Mouse (Mus musculus): ENCODE measurements at regions not wholly inside any gene's neighbourhood (a gene's known extent, or its start where the extent isn't known, plus 50 kb on each side); places are given as distances from the start of the nearest gene placed in this dataset.
"Not testable (repeated sequence)": the region's sequence is repeated elsewhere in the genome, so short reads cannot be mapped to it uniquely, and the experiment has no call there.

DNA sequence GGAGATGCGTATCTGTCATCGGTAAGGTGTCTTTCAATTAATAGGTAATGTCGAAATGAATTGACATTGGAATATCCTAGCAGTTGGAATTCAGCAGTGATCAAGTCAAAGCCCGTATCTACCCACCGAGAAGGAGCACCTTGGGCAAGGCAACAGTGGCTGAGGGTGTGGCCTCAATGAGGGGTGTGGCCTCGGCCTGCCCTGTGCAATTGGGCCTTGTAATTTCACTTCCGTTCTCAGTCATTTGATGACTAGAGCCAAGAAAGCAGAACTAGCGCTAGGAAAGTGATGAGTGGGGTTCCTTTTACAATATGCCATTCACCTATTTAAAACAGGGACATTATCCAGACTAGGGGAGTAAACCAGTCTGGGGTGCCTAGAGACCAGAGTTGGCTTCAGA lies 77.6 kb downstream of the Elovl4 start:
- Histone ChIP-seq H3K9ac (ENCODE audit: low read length) (no peak overlapping the region), H3K27me3 (ENCODE audit: control insufficient read depth, insufficient read depth, low read depth, low read length) (no peaks in the 10 kb centered on the region), H3K4me3 (ENCODE audit: low read length) (no peak overlapping the region), H3K36me3 (ENCODE audit: control insufficient read depth, insufficient read depth, low read length) (no peaks in the 10 kb centered on the region), H3K27ac (ENCODE audit: low read length) (no peak overlapping the region), H3K9me3 (ENCODE audit: control insufficient read depth, low read length) (no peaks in the 10 kb centered on the region), H3K4me2 (ENCODE audit: low read depth, low read length) (no peak overlapping the region), H3K4me1 (replicated peaks; ENCODE audit: control insufficient read depth, insufficient read depth, low read length) (peaks cover 11% of the 10 kb centered on the region)
- 79% methylated on average over 8 of the region's 8 CpGs for WGBS
- ATAC-seq (ENCODE audit: low read depth) = no peak

- peak overlapping the region; percentile 52 for H3K9ac ChIP-seq (ENCODE audit: low read length)
- peak overlapping the region; percentile 40 for H3K4me3 ChIP-seq (ENCODE audit: low read length)
- no peaks in the 10 kb centered on the region for H3K27me3 ChIP-seq (ENCODE audit: control insufficient read depth, insufficient read depth, low read depth, low read length)
- H3K27ac ChIP-seq (ENCODE audit: low read length) = no peak overlapping the region
- H3K4me1 ChIP-seq (replicated peaks; ENCODE audit: control insufficient read depth, insufficient read depth, low read length) = peaks cover 11% of the 10 kb centered on the region
- 10% methylated on average over 14 of the region's 14 CpGs for WGBS
- no peaks in the 10 kb centered on the region for H3K36me3 ChIP-seq (ENCODE audit: control insufficient read depth, insufficient read depth, low read length)
- peak overlapping the region; percentile 67 for H3K4me2 ChIP-seq (ENCODE audit: low read depth, low read length)
- peak; percentile 89 for ATAC-seq (ENCODE audit: low read depth)
- no peaks in the 10 kb centered on the region for H3K9me3 ChIP-seq (ENCODE audit: control insufficient read depth, low read length)
Measured at GRCm38 (mm10) chr9:83727462-83728189, 78.5 kb downstream of the Elovl4 start.

- Histone ChIP-seq H3K9ac (ENCODE audit: low read length) (peak overlapping the region; percentile 52), H3K27me3 (ENCODE audit: control insufficient read depth, insufficient read depth, low read depth, low read length) (no peaks in the 10 kb centered on the region), H3K4me2 (ENCODE audit: low read depth, low read length) (peak overlapping the region; percentile 67), H3K9me3 (ENCODE audit: control insufficient read depth, low read length) (no peaks in the 10 kb centered on the region), H3K36me3 (ENCODE audit: control insufficient read depth, insufficient read depth, low read length) (no peaks in the 10 kb centered on the region), H3K4me3 (ENCODE audit: low read length) (peak overlapping the region; percentile 40), H3K27ac (ENCODE audit: low read length) (no peak overlapping the region), H3K4me1 (replicated peaks; ENCODE audit: control insufficient read depth, insufficient read depth, low read length) (peaks cover 11% of the 10 kb centered on the region)
- ATAC-seq (ENCODE audit: low read depth) = no peak
- 37% methylated on average over 16 of the region's 16 CpGs for WGBS
Measured at GRCm38 (mm10) chr9:83726979-83727378, 79.1 kb downstream of the Elovl4 start.

GRCm38 (mm10) chr9:83726105-83726504 lies 80.0 kb downstream of the Elovl4 start:
- Histone ChIP-seq H3K4me2 (ENCODE audit: low read depth, low read length) (no peak overlapping the region), H3K4me1 (replicated peaks; ENCODE audit: control insufficient read depth, insufficient read depth, low read length) (peaks cover 11% of the 10 kb centered on the region), H3K4me3 (ENCODE audit: low read length) (no peak overlapping the region), H3K27ac (ENCODE audit: low read length) (no peak overlapping the region), H3K27me3 (ENCODE audit: control insufficient read depth, insufficient read depth, low read depth, low read length) (no peaks in the 10 kb centered on the region), H3K9me3 (ENCODE audit: control insufficient read depth, low read length) (no peaks in the 10 kb centered on the region), H3K36me3 (ENCODE audit: control insufficient read depth, insufficient read depth, low read length) (no peaks in the 10 kb centered on the region), H3K9ac (ENCODE audit: low read length) (no peak overlapping the region)
- ATAC-seq (ENCODE audit: low read depth) = no peak
- 43% methylated on average over 9 of the region's 9 CpGs for WGBS

GRCm38 (mm10) chr9:83725545-83725944 lies 80.5 kb downstream of the Elovl4 start:
- Histone ChIP-seq H3K9ac (ENCODE audit: low read length) (no peak overlapping the region), H3K36me3 (ENCODE audit: control insufficient read depth, insufficient read depth, low read length) (no peaks in the 10 kb centered on the region), H3K9me3 (ENCODE audit: control insufficient read depth, low read length) (no peaks in the 10 kb centered on the region), H3K27ac (ENCODE audit: low read length) (no peak overlapping the region), H3K4me1 (replicated peaks; ENCODE audit: control insufficient read depth, insufficient read depth, low read length) (peaks cover 11% of the 10 kb centered on the region), H3K4me2 (ENCODE audit: low read depth, low read length) (peak overlapping the region; percentile 43), H3K27me3 (ENCODE audit: control insufficient read depth, insufficient read depth, low read depth, low read length) (no peaks in the 10 kb centered on the region), H3K4me3 (ENCODE audit: low read length) (0 out of 2 replicates have a peak overlapping the region, but pooled peaks have one; percentile 9)
- 0 out of 2 replicates have a peak, but pooled peaks have one; percentile 16 for ATAC-seq (ENCODE audit: low read depth)
- 40% methylated on average over 8 of the region's 8 CpGs for WGBS

- no peak overlapping the region for H3K4me3 ChIP-seq (ENCODE audit: low read length)
- H3K9me3 ChIP-seq (ENCODE audit: control insufficient read depth, low read length) = no peaks in the 10 kb centered on the region
- H3K4me2 ChIP-seq (ENCODE audit: low read depth, low read length) = no peak overlapping the region
- H3K9ac ChIP-seq (ENCODE audit: low read length) = no peak overlapping the region
- H3K4me1 ChIP-seq (replicated peaks; ENCODE audit: control insufficient read depth, insufficient read depth, low read length) = peaks cover 7% of the 10 kb centered on the region; the same call in 1 of the 2 replicates
- H3K27me3 ChIP-seq (ENCODE audit: control insufficient read depth, insufficient read depth, low read depth, low read length) = no peaks in the 10 kb centered on the region
- 51% methylated on average over 2 of the region's 2 CpGs for WGBS
- H3K27ac ChIP-seq (ENCODE audit: low read length) = no peak overlapping the region
- H3K36me3 ChIP-seq (ENCODE audit: control insufficient read depth, insufficient read depth, low read length) = no peaks in the 10 kb centered on the region
- no peak for ATAC-seq (ENCODE audit: low read depth)
Measured at GRCm38 (mm10) chr9:83720982-83721381, 85.1 kb downstream of the Elovl4 start.

DNA sequence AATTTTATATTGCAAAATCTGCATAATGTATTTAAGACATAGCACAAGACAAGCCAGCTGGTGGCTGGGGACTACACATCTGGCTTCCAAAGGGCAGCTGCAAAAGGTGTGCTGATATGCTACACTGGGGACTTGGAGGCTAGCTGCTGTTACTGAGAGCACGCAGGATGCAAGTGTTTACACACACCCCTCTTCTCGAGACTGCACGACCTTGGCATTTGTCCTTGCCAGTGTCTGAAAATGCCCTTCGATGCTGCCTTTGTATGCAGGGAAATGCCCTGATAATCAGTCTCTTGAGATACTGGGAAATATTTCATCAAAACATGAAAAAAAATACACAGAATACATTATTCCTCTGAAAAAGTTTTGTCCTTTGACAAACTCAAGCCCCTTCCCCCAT lies 86.3 kb downstream of the Elovl4 start:
- Histone ChIP-seq H3K27me3 (ENCODE audit: control insufficient read depth, insufficient read depth, low read depth, low read length) (no peaks in the 10 kb centered on the region), H3K27ac (ENCODE audit: low read length) (no peak overlapping the region), H3K4me2 (ENCODE audit: low read depth, low read length) (no peak overlapping the region), H3K36me3 (ENCODE audit: control insufficient read depth, insufficient read depth, low read length) (no peaks in the 10 kb centered on the region), H3K4me3 (ENCODE audit: low read length) (no peak overlapping the region), H3K4me1 (replicated peaks; ENCODE audit: control insufficient read depth, insufficient read depth, low read length) (0 out of 2 replicates have a peak, but pooled peaks cover 2% of the 10 kb centered on the region), H3K9ac (ENCODE audit: low read length) (no peak overlapping the region), H3K9me3 (ENCODE audit: control insufficient read depth, low read length) (no peaks in the 10 kb centered on the region)
- ATAC-seq (ENCODE audit: low read depth) = no peak
- WGBS = 25% methylated on average over 4 of the region's 4 CpGs

- not testable (repeated sequence) for ATAC-seq (ENCODE audit: low read depth); H3K9ac ChIP-seq (ENCODE audit: low read length)
- 90% methylated on average over 2 of the region's 2 CpGs for WGBS
Measured at GRCm38 (mm10) chr9:83718084-83718483, 88.0 kb downstream of the Elovl4 start.

GRCm38 (mm10) chr9:83716101-83716763 lies 89.8 kb downstream of the Elovl4 start:
- H3K4me3 ChIP-seq (ENCODE audit: low read length) = no peak overlapping the region
- peak; percentile 83 for ATAC-seq (ENCODE audit: low read depth)
- no peak overlapping the region for H3K27ac ChIP-seq (ENCODE audit: low read length)
- no peak overlapping the region for H3K9ac ChIP-seq (ENCODE audit: low read length)
- WGBS = 45% methylated on average over 5 of the region's 5 CpGs
- H3K4me1 ChIP-seq (replicated peaks; ENCODE audit: control insufficient read depth, insufficient read depth, low read length) = 0 out of 2 replicates have a peak, but pooled peaks cover 2% of the 10 kb centered on the region
- H3K36me3 ChIP-seq (ENCODE audit: control insufficient read depth, insufficient read depth, low read length) = no peaks in the 10 kb centered on the region
- no peaks in the 10 kb centered on the region for H3K9me3 ChIP-seq (ENCODE audit: control insufficient read depth, low read length)
- H3K4me2 ChIP-seq (ENCODE audit: low read depth, low read length) = no peak overlapping the region
- H3K27me3 ChIP-seq (ENCODE audit: control insufficient read depth, insufficient read depth, low read depth, low read length) = no peaks in the 10 kb centered on the region

More at GRCm38 (mm10) chr9:83718084-83718483, 88.0 kb downstream of the Elovl4 start:
- H3K27me3 ChIP-seq (ENCODE audit: control insufficient read depth, insufficient read depth, low read depth, low read length); H3K9me3 ChIP-seq (ENCODE audit: control insufficient read depth, low read length); H3K4me1 ChIP-seq (replicated peaks; ENCODE audit: control insufficient read depth, insufficient read depth, low read length); H3K4me3 ChIP-seq (ENCODE audit: low read length); H3K27ac ChIP-seq (ENCODE audit: low read length); H3K4me2 ChIP-seq (ENCODE audit: low read depth, low read length); H3K36me3 ChIP-seq (ENCODE audit: control insufficient read depth, insufficient read depth, low read length): not testable (repeated sequence)

All from lung, embryonic 16.5 days (tissue).